Mouse (Mus musculus): ENCODE results near the gene Smtnl1.

DNA sequence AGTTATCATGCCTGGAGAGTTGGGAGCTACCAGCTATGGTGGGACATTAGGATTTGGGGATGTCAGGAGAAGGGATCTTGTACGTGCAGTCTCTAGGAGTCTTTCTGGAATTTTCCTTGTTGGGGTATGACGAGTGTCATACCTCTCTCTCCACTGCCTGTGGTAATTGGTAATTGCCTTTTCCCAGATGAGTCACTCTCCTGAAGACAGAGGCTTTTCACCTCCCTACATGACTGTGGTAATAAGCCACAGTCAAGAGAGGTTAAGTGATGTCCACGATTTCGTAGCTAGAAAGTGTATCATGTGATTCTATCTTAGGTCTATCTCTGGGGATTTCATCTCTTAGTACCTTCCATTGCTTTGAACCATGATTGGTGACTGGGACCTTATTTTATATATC is 50.0 kb downstream of the Smtnl1 start:
- TF ChIP-seq CTCF (IDR thresholded peaks at IDR 0.05; ENCODE audit: extremely low read depth, insufficient read depth, insufficient read length, insufficient replicate concordance) (no peak), POLR2A (IDR thresholded peaks at IDR 0.05; ENCODE audit: low read depth, low read length) (no peak)

Measured in spleen, adult 2 months (tissue).